Mouse (Mus musculus) right cerebral cortex, postnatal 10 days (tissue): ENCODE data around the gene Smyd3.

Experiments
- DNase-seq, 2 experiments: peaks; one replicate each; pipeline ENCODE4 v3.0.0; 2021; ENCODE audit warnings: low spot score in 2 of 2

Gene Smyd3

DNA sequence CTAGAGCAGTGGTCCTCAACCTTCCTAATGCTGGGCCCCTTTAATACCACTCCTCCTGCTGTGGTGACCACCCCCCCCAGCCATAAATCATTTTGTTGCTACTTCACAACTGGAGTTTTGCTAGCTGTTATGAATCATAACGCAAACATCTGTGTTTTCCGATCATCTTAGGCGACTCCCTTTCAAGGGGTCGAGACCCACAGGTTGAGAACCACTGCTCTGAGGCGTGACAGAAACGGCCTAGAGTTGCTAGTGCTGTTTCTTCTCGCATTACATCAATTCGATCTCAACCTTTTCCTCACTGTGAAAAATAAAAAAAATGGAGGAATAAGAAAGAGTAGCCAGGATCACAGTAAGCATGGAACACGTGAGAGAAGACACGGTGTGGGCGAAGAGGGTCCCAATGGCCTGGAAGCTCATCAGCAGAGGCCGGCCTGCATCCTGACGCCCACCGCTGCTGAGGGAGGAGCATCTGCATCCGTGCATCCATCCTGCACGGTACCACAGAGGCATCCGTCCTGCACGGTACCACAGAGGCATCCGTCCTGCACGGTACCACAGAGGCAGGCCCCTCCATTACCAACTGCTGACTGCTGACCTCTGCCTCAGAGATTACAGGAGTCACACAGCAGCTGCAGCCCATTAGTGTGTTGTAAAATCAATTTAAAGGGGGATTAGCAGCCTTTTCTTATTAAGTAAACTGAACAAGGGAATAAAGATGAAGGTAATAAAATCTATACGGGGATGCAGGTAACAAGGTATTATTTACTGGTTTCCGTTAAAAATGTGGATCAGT, 56.6 kb downstream of the Smyd3 start:
- DNase-seq: no peak

- no peak for DNase-seq
These were observed 58.9 kb downstream of the Smyd3 start for GRCm38 (mm10) chr1:179458987-179459368.

DNA sequence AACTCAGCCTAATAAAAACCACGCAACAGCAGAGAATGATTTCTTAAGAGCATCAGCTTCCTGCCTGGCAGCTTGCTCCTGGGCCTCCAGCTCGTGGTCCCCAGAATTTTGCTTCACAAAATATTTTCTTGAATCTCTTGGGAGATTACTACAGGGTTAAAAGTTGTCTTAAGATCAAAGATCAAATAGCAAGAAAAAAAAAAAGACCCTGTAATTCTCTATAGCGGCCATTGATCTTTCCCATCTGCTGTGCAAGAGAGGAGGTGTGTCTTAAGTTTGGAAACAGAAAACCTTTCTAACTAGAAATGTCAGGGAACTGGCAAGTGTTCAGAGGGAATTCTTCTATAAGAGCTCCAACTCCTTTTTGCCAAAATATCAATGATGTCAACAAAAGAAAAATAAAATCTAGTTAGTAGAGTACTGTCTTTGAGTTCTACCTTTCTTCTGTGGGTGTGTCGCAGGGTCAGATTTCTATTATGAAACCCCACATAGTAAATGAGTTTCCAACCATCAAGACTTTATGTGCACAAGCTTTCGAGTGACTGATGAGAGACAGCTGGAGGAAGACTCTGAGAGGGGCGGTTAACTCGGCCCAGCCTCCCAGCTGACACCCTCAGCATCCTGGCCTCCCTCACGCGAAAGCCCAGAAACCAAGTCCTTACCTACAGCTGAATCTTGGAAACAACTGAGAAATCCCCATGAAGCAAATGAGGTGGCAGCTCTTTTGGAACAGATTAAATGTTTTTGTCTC, 59.4 kb downstream of the Smyd3 start:
- no peak for DNase-seq

DNA sequence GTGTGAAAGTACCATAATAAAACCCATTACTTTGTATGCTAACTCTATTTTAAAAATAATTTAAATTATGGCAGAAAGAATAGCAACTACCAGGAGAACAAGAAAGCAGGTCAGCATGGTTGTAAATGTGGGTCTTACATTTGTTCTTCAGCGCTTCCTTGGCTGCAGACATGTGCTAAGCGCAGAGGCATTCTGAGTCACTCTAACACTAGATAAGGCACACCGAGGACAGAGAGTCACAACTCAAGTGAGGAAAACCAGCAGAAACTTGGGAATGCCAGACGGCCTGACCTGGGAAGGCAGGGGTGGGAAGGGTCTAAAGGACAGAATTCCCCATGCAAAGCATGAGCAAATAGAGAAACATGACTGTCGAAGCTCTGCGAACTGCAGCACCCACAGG, 63.2 kb downstream of the Smyd3 start:
- no peak for DNase-seq

- no peak for DNase-seq
These were observed 66.6 kb downstream of the Smyd3 start for GRCm38 (mm10) chr1:179451211-179451610.

DNA sequence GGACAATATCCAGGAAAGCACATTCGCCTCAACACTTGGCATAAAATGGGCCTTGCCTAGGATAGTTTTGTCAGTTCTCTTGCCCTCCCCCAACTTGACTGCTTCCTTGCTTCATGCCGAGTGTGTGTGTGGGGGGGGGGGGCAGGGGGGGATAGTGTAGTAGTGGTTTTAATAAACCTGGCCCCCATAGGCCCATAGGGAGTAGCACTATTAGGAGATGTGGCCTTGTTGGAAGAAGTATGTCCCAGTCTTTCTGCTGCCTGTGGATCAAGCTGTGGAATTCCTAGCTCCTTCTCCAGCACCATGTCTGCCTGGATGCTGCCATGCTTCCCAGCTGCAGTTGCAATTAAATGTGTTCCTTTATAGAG, 71.0 kb downstream of the Smyd3 start:
- no peak for DNase-seq

DNA sequence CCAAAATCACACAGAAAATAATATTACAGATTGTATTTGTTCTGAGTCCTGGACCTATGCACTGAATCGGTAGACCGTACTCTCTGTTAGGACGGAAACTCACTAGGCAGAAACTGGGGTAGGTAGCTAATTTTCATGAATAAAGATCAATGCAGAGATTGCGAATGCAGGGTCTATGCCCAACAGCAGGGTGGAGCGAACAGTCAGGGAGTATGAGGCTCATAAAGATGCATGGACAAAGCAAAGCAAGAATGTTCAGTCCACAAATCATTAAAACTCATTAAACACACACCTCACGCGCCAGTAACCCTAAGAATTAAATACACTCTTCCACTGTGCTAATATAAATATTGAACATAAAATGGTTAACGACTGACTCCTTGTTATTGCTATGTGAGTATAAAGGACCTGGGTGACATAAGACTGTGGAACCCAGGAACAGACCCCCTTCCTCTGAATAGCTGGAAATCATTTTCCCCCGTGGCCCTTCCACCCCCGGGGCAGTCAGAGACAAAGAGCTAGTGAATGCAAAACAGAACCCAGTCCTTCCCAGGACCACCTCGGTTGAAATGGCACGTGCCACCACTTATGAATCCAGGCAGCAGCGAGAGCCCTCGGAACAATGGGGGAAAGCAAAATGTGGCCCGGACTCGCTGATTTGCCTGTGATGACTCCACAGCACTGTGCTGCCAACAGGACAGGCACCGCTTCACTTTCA, 71.6 kb downstream of the Smyd3 start:
- DNase-seq: no peak

DNA sequence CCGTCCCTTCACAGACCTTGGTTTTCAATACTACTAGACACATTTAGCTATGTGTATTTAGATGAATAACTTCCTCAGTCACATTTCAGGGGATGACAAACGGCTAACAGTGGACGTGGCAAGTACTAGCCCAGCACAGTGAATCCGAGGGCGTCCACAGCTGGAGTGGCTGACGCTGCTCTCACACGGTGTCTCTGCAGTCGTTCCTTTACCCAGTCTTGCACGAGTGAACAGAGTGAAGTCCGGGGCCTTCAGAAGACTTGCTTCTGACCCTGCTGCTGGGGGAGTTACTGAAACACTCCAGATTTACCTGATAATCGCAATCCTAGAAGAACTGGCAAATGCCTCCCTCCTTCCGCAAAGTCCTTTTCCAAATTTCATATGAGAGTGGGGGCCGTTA, 74.0 kb downstream of the Smyd3 start:
- no peak for DNase-seq

DNA sequence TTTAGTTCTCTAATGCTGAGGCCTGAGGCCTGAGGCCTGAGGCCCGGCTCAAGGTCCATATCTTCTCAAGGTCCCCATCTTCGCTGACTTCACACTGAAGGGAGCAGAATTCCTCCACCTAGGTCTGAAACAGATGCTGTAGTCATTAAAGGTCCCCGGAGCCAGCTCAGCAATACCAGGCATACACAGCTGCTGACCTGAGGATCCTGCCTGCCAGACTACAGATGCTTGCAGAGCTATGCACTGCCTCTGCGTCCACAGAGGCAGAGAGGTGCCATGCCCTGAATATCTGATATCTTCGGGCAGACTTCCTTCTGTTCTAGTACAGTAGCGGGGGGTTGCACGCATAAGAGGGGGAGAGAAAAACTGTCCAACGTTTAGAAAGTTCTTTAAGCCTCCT, 74.4 kb downstream of the Smyd3 start:
- no peak for DNase-seq

DNA sequence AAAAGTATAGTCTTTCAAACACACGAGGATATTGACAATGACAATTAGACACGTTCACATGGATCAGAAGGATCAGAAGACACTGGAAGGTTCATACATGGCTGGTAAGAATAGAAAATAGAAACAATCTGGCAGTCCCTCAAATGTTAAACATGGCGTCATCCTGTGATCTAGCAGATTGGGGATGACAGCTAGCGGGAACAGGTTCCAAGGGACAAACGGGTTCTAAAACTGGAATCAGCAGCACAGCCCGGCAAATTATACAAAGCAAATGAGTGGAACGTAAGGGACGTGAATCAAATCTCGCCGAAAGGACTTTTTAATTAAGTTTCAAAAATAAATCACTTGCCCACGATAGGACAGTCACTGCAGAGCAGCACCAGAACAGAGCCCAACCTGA, 81.2 kb downstream of the Smyd3 start:
- DNase-seq: peak; percentile 51 to 64

DNA sequence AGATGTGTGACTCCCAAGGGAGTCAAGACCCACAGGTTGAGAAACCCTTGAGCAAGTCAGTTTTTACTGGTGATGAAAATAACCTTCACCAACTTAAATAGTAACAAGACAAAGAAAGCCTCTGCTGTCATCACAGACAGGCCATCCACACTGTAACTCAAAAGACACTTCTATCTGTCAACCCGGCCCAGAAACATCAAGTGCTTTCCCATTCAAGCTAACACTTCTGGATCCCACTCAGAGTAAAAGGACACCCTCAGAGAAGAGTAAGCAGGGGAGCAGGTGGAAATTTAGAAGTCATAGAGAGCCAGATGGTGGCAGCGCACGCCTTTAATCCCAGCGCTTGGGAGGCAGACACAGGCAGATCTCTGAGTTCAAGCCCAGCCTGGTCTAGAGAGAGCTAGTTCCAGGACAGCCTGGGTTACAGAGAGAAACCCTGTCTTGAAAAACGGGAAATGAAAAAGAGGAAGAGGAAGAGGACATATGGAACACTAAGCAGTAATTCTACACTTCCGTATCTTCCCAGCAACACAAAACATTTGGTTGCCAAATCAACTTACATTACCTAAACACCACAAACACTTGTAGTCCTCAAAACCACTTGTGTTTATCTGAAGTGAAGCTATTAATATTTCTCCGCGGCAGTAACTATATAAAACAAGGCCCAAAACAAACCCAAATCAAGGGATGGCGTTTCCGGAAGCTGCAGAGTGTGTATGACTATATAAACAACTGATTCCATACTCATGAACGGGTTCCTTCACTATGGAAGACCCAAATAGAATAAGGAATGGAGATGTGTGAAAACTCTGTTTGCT, 83.2 kb downstream of the Smyd3 start:
- no peak for DNase-seq

DNA sequence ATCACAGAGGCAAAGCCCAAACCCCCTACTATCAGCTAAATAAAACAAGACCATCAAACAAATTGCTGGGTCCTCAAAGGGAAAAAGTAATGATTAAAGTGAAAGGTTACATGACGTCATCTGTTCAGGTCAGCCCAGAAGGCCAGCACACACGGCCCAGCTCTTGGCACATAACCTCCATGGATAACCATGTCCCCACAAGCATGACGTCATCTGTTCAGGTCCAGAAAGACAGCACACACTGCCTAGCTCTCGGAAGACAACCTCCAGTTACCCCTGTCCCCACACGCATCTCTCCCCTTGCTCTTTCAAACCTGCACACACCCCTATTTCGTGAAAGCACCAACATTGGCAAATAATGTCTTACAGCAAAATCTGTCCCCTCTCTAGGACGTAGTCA, 84.0 kb downstream of the Smyd3 start:
- DNase-seq: no peak

DNA sequence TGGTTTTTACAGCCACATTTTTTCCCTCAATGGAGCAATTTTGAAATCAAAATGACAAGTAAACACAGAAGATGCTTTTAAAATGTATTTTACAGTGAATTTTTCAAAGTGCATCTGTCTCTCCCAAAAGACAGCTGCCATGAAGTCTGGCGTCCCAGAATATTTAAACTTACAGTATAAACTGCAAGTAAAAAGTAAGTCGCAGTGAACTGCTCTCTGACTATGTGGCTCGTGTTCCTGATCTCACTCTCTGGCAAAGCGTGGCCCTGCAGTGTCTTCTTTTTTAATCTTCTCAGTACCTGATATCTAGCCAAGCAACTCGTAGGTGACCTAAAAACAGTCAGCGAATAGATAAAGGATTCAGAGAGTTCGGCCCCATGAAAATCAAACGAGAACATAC, 84.5 kb downstream of the Smyd3 start:
- DNase-seq: peak in 1 of 2 experiments; percentile 41

DNA sequence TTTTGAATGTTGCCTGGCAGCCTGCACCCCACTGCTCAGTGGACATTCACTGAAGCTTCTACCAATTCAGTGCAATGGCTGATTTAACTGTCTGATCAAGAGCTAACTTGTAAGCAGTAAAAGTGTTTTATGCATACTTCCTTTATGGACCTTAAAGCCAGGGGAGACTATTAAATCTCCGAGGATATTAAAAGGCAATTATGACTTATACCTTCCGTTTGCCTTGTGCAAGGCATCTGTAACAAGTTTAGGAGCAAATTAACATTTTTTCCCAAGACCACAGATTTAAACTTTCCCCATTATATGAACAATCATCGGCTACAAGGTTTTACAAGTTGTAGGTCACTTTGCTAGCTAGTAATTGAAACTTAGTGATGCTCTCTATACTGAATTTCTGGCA, 87.8 kb downstream of the Smyd3 start:
- no peak for DNase-seq

GRCm38 (mm10) chr1:179424879-179425472, 92.9 kb downstream of the Smyd3 start:
- no peak for DNase-seq

DNA sequence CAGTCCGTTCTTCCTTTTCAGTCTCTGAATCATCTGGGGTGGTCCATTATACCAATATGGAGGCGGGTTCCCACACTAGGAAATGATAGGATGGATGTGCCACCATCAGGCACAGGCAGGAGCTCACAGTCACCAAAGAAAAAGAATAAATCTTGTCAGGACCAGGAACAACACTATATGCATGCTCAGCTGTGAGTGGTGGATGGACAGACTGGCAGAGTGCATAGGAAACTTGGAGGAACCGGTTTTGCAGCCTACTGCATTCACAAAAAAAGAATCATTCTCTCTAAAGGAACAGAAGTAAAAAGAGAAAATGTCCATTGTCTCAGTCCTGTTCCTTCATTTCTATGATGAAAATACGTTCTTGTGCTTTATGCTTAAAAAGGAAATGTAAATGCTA, 98.8 kb downstream of the Smyd3 start:
- no peak for DNase-seq

- DNase-seq: no peak
These were observed 109.8 kb downstream of the Smyd3 start for GRCm38 (mm10) chr1:179408086-179408485.

- DNase-seq: no peak
These were observed 117.0 kb downstream of the Smyd3 start for GRCm38 (mm10) chr1:179400835-179401234.

- DNase-seq: no peak
These were observed 119.2 kb downstream of the Smyd3 start for GRCm38 (mm10) chr1:179398639-179399038.

GRCm38 (mm10) chr1:179386237-179386975, 131.4 kb downstream of the Smyd3 start:
- no peak for DNase-seq

- peak; percentile 45 to 57 for DNase-seq
These were observed 132.2 kb downstream of the Smyd3 start for GRCm38 (mm10) chr1:179385691-179386090.
